Mouse (Mus musculus) Patski (cell line): ENCODE measurements around the gene Cd82. TPM values are rescaled to one million over a fixed set of nuclear protein-coding genes. Genes with fewer than 3 reads are reported as not detected.

Experiments used
- ATAC-seq: fragments of 100-300 bp; one replicate; pipeline ENCODE4 v1.8.0; 2021
- CTCF ChIA-PET: fragments of 350-600 bp; sonication (Branson Sonifier 250); formaldehyde crosslinking; loops from one replicate; lab custom pipeline; 2022; ENCODE audit warnings: inconsistent platforms; lab: Charles Lee
- POLR2A ChIA-PET: fragments of 350-600 bp; sonication (Branson Sonifier 250); formaldehyde crosslinking; loops from one replicate; lab custom pipeline; 2022; ENCODE audit warnings: antibody characterized with exemption, inconsistent platforms; lab: Charles Lee
- DNase-seq: peaks from one replicate; pipeline ENCODE4 v3.0.0-alpha.2; 2011; ENCODE audit warnings: low read depth, low spot score
- H3K27me3 ChIP-seq: fragments of 371-371 bp; one replicate; pipeline ENCODE4 v1.5.1; 2021
- CTCF ChIP-seq: fragments of 100-300 bp; IDR thresholded peaks from one replicate; pipeline ENCODE4 v1.5.1; 2021
- in situ Hi-C: fragments of 300-500 bp; cut with MboI; formaldehyde crosslinking; loops from 3 replicates; pipeline ENCODE4 v1.11.1; 2018; ENCODE audit warnings: low pct_unique_long_range_greater_than_20kb, mixed read lengths
- polyA plus RNA-seq: library from polyadenylated mRNA; unstranded; gene quantifications from one replicate; pipeline ENCODE4 v1.2.3, GENCODE M21; 2021

The Cd82 gene
- polyA plus RNA-seq, 1 experiment from 2014 or later = 63.2 TPM

DNA sequence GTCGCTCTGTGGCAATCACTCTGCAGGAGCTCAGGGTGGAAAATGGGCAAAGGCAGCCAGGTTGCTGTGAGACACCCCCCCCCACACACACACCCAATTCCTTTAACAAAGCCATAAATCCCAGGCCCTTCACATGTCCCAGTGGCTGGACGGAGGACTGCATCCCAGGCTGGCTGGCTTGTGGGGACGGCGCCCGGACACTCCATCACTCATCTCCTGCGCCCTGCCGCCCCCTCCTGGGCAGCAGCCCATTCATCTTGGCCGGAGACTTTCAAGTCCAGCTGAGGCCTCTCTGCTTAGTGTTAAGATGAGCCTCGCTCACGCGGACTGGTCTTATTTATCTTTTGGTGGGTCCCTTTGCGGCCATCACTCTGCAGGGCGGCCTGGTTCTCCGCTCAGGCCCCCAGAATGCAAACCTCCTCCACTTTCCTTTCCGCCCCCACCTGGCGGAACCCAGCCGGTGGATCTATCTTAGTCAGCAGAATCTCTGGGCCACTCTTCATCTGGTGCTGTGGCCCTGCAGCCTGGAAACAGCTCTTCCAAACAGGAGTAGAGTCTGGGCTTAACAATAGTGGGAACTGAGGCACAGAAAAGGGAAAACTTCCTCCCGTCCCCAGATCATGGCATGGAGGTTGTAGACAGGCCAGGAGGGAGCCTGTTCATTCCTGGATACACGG, 26.1 kb upstream of the Cd82 start:
- ChIA-PET CTCF (no interaction called here), POLR2A (no interaction called here)
- H3K27me3 ChIP-seq = peaks cover 22% of the 10 kb centered on the region
- ATAC-seq (no peak), DNase-seq (no peak)
- in situ Hi-C loops = loop anchor here (25.0 kb wide), 1 partner anchor 602 kb away; no protein-coding TSS in a partner anchor
- no peak for TF ChIP-seq CTCF

- TF ChIP-seq CTCF = no peak
- CTCF ChIA-PET = no interaction called here
- in situ Hi-C loops = loop anchor here (25.0 kb wide), 1 partner anchor 598 kb away; no protein-coding TSS in a partner anchor
These were observed 22.5 kb upstream of the Cd82 start for GRCm38 (mm10) chr2:93485459-93485858.

GRCm38 (mm10) chr2:93482036-93482644, 19.2 kb upstream of the Cd82 start:
- TF ChIP-seq CTCF = no peak
- peaks cover 3% of the 10 kb centered on the region for H3K27me3 ChIP-seq
- no peak for DNase-seq
- no peak for ATAC-seq
- POLR2A ChIA-PET = no interaction called here
- CTCF ChIA-PET = no interaction called here
- in situ Hi-C loops = loop anchor here (25.0 kb wide), 1 partner anchor 595 kb away; no protein-coding TSS in a partner anchor

More at GRCm38 (mm10) chr2:93485459-93485858, 22.5 kb upstream of the Cd82 start:
- H3K27me3 ChIP-seq = peaks cover 16% of the 10 kb centered on the region
- POLR2A ChIA-PET = no interaction called here
- ATAC-seq (no peak), DNase-seq (no peak)

- POLR2A ChIA-PET = no interaction called here
These were observed 15.8 kb upstream of the Cd82 start for GRCm38 (mm10) chr2:93478744-93479143.

DNA sequence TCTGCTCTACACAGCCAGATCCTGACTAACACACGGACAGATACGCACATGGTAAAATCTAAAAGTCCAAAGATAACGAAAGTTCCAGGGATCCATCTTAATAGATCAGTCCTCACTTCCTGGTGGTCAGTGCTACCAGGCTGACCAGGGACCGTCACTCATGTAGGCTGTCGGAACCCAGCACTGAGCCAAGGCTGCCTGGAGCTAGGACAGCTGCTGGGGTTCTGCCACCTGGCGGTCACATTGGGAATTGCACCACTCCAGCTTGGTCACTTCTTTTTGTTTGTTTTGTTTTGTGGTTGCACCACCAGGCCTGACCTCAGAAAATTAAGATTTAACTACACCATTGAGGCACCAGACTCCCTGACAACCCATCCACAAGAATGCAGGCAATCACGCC, 14.6 kb upstream of the Cd82 start:
- ATAC-seq (peak; percentile 11), DNase-seq (no peak)
- no peaks in the 10 kb centered on the region for H3K27me3 ChIP-seq
- in situ Hi-C loops = loop anchor here (5.0 to 25.0 kb wide), 4 partner anchors 180 to 590 kb away; no protein-coding TSS in a partner anchor
- no peak for TF ChIP-seq CTCF
- CTCF ChIA-PET = interaction anchor here (0.8 to 4.1 kb wide), 6 partner anchors 10 to 346 kb away, joined by 3 to 31 read pairs (median 4); no protein-coding TSS in a partner anchor
- POLR2A ChIA-PET = no interaction called here

More at GRCm38 (mm10) chr2:93478744-93479143, 15.8 kb upstream of the Cd82 start:
- H3K27me3 ChIP-seq = no peaks in the 10 kb centered on the region
- CTCF ChIA-PET = interaction anchor here (1.0 to 1.3 kb wide), 2 partner anchors 286 to 313 kb away, joined by 3 to 4 read pairs; no protein-coding TSS in a partner anchor
- no peak for ATAC-seq
- no peak for DNase-seq
- TF ChIP-seq CTCF = no peak
- in situ Hi-C loops = loop anchor here (5.0 to 25.0 kb wide), 4 partner anchors 179 to 591 kb away; no protein-coding TSS in a partner anchor

GRCm38 (mm10) chr2:93476487-93476886, 13.5 kb upstream of the Cd82 start:
- ChIA-PET POLR2A (no interaction called here), CTCF (interaction anchor here (0.7 to 4.1 kb wide), 9 partner anchors 15 to 347 kb away, joined by 3 to 31 read pairs (median 3); no protein-coding TSS in a partner anchor)
- ATAC-seq (peak; percentile 79), DNase-seq (no peak)
- in situ Hi-C loops = loop anchor here (5.0 to 25.0 kb wide), 4 partner anchors 181 to 589 kb away; no protein-coding TSS in a partner anchor
- TF ChIP-seq CTCF = no peak
- no peaks in the 10 kb centered on the region for H3K27me3 ChIP-seq

- ChIA-PET POLR2A (no interaction called here), CTCF (interaction anchor here (0.7 to 4.1 kb wide), 18 partner anchors 13 to 406 kb away, joined by 3 to 31 read pairs (median 3); partner anchors contain the start of gene Ext2)
- H3K27me3 ChIP-seq = no peaks in the 10 kb centered on the region
- ATAC-seq (peak; percentile 40), DNase-seq (peak; percentile 64)
- in situ Hi-C loops = loop anchor here (5.0 to 25.0 kb wide), 4 partner anchors 182 to 588 kb away; no protein-coding TSS in a partner anchor
- TF ChIP-seq CTCF = no peak
These were observed 12.1 kb upstream of the Cd82 start for GRCm38 (mm10) chr2:93475040-93475439.

GRCm38 (mm10) chr2:93473915-93474314, 11.0 kb upstream of the Cd82 start:
- no peak for TF ChIP-seq CTCF
- no peak for DNase-seq
- CTCF ChIA-PET = no interaction called here
- ATAC-seq = no peak
- H3K27me3 ChIP-seq = no peaks in the 10 kb centered on the region
- POLR2A ChIA-PET = no interaction called here
- in situ Hi-C loops = no loop called here

GRCm38 (mm10) chr2:93470849-93471576, 8.1 kb upstream of the Cd82 start:
- DNase-seq (no peak), ATAC-seq (peak; percentile 10)
- no peak for TF ChIP-seq CTCF
- no peaks in the 10 kb centered on the region for H3K27me3 ChIP-seq
- CTCF ChIA-PET = interaction anchor here (0.6 to 6.0 kb wide), 36 partner anchors 9 to 402 kb away, joined by 3 to 236 read pairs (median 4); no protein-coding TSS in a partner anchor
- in situ Hi-C loops = no loop called here
- POLR2A ChIA-PET = interaction anchor here (0.7 to 1.4 kb wide), 5 partner anchors 39 to 243 kb away, joined by 3 to 4 read pairs (median 3); no protein-coding TSS in a partner anchor
